Mouse (Mus musculus): ENCODE results near the gene Rbfox2. TPM values are rescaled to one million over a fixed set of nuclear protein-coding genes. Genes with fewer than 3 reads are reported as not detected.

The Rbfox2 gene
- polyA plus RNA-seq, 2 experiments: 7.2 to 9.9 TPM

DNA sequence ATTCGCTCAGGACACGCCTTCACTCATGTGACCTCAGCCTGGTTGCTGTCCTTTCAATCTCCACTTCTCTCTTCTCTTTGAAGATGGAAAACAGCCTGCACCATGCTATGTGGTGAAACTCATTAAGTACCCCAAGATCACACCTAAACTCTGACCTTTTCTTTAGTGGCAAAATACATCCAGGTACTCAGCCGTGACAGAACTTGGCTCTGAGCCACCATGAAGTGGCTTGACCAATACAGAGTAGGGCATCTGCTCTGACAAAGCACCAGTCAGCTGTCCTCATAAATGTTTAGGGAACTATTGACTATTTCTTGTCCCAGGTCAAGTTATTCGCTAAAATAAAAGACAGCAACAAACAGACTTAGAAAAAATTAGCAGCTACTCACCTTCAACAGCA is 191.3 kb downstream of the Rbfox2 start:
- TF ChIP-seq CTCF (IDR thresholded peaks at IDR 0.05; ENCODE audit: low read depth) (no peak), EP300 (IDR thresholded peaks at IDR 0.05; ENCODE audit: low read depth) (no peak)
- H3K9me3 ChIP-seq (ENCODE audit: control insufficient read depth, low read length): no peaks in the 10 kb centered on the region
- DNase-seq (ENCODE audit: low read depth in 3 of 3, low spot score in 3 of 3): no peak
- WGBS (ENCODE audit: insufficient replicate concordance): 61% methylated on average over 4 of the region's 4 CpGs
- no peaks in the 10 kb centered on the region for H3K4me1 ChIP-seq (replicated peaks; ENCODE audit: control insufficient read depth in 2 of 2, insufficient read depth in 2 of 2, low read length in 1 of 2)
- H3K4me3 ChIP-seq (ENCODE audit: insufficient read depth in 1 of 2, low read depth in 2 of 2, low read length in 2 of 2): no peak overlapping the region
- no peak overlapping the region for H3K9ac ChIP-seq (replicated peaks)
- ATAC-seq (ENCODE audit: insufficient read depth): no peak
- H3K27ac ChIP-seq: no peak overlapping the region
- no peak overlapping the region for H3K4me2 ChIP-seq (ENCODE audit: low read depth)
- no peaks in the 10 kb centered on the region for H3K27me3 ChIP-seq (ENCODE audit: control insufficient read depth, insufficient read depth, low read length)
- no peaks in the 10 kb centered on the region for H3K36me3 ChIP-seq (replicated peaks; ENCODE audit: control insufficient read depth, insufficient read depth, low read depth)

DNA sequence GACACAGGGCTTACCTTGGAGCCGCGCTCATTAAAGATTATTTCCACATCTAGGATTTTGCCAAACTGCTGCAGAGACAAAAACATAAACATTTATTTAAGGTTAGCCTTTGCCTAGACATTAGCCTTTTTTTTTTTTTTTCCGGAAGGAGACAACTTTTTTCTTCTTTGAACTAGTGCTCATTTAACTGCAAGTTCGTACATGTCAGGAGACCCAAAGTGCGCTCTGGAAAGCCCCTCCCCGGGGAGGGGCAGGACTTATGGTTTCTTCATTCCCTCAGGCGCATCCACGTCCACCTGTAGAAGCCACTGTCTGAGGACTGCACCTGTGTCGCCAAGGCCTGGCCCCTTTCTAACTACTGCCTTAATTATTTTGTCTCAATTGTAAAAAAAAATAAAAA is 193.2 kb downstream of the Rbfox2 start:
- Histone ChIP-seq H3K4me2 (ENCODE audit: low read depth) (no peak overlapping the region), H3K27ac (no peak overlapping the region), H3K27me3 (ENCODE audit: control insufficient read depth, insufficient read depth, low read length) (no peaks in the 10 kb centered on the region), H3K4me1 (replicated peaks; ENCODE audit: control insufficient read depth in 2 of 2, insufficient read depth in 2 of 2, low read length in 1 of 2) (no peaks in the 10 kb centered on the region), H3K9ac (replicated peaks) (no peak overlapping the region), H3K9me3 (ENCODE audit: control insufficient read depth, low read length) (no peaks in the 10 kb centered on the region), H3K4me3 (ENCODE audit: insufficient read depth in 1 of 2, low read depth in 2 of 2, low read length in 2 of 2) (no peak overlapping the region), H3K36me3 (replicated peaks; ENCODE audit: control insufficient read depth, insufficient read depth, low read depth) (no peaks in the 10 kb centered on the region)
- no peak for DNase-seq (ENCODE audit: low read depth in 3 of 3, low spot score in 3 of 3)
- TF ChIP-seq CTCF (IDR thresholded peaks at IDR 0.05; ENCODE audit: low read depth) (no peak), EP300 (IDR thresholded peaks at IDR 0.05; ENCODE audit: low read depth) (no peak)
- no peak for ATAC-seq (ENCODE audit: insufficient read depth)
- 74% methylated on average over 9 of the region's 9 CpGs for WGBS (ENCODE audit: insufficient replicate concordance)

DNA sequence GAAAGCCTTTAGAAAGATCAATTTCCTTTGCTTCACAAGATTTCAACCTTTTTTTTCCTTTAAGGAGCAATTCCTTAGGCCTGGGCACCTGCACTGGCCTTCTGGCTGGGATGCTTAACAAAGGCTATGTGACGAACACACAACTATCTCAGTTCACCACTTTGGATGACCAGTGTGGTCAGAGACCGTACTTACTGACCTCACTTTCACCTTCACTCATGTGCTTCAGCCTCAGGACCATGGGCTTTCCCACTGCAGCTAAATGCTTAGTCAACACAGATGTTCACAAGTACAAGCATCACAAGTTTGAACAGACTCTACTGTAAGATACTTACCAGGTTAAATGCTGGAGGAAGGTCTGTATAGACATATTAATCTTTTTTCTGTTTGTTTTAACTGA is 194.4 kb downstream of the Rbfox2 start:
- ATAC-seq (ENCODE audit: insufficient read depth): no peak
- no peaks in the 10 kb centered on the region for H3K36me3 ChIP-seq (replicated peaks; ENCODE audit: control insufficient read depth, insufficient read depth, low read depth)
- no peak for DNase-seq (ENCODE audit: low read depth in 3 of 3, low spot score in 3 of 3)
- H3K4me3 ChIP-seq (ENCODE audit: insufficient read depth in 1 of 2, low read depth in 2 of 2, low read length in 2 of 2): no peak overlapping the region
- H3K9me3 ChIP-seq (ENCODE audit: control insufficient read depth, low read length): no peaks in the 10 kb centered on the region
- no peak for TF ChIP-seq EP300 (IDR thresholded peaks at IDR 0.05; ENCODE audit: low read depth)
- TF ChIP-seq CTCF (IDR thresholded peaks at IDR 0.05; ENCODE audit: low read depth): no peak
- WGBS (ENCODE audit: insufficient replicate concordance): 60% methylated on average over 2 of the region's 2 CpGs
- H3K4me2 ChIP-seq (ENCODE audit: low read depth): no peak overlapping the region
- no peak overlapping the region for H3K27ac ChIP-seq
- no peaks in the 10 kb centered on the region for H3K27me3 ChIP-seq (ENCODE audit: control insufficient read depth, insufficient read depth, low read length)
- no peak overlapping the region for H3K9ac ChIP-seq (replicated peaks)
- no peaks in the 10 kb centered on the region for H3K4me1 ChIP-seq (replicated peaks; ENCODE audit: control insufficient read depth in 2 of 2, insufficient read depth in 2 of 2, low read length in 1 of 2)

DNA sequence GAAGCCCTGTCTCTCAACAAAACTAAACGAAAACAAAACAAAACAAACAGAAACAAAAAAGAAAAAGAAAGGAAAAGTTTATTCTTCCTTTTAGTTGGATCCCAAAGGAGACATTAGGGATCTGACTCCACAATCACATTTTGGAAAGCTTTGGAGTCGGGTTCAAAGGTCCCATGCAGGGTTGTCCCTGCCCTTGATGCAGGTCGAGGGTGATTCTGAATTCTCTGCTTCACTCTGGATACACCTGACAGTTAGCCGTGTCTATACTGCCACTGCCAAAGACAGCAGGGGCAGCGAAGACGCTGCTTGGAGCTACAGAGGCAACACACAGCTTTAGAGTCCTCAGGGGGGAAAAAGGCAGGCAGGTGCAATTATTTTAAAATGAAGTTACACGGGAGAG is 194.9 kb downstream of the Rbfox2 start:
- no peak for DNase-seq (ENCODE audit: low read depth in 3 of 3, low spot score in 3 of 3)
- TF ChIP-seq EP300 (IDR thresholded peaks at IDR 0.05; ENCODE audit: low read depth) (no peak), CTCF (IDR thresholded peaks at IDR 0.05; ENCODE audit: low read depth) (no peak)
- no peaks in the 10 kb centered on the region for H3K9me3 ChIP-seq (ENCODE audit: control insufficient read depth, low read length)
- 53% methylated on average over 7 of the region's 7 CpGs for WGBS (ENCODE audit: insufficient replicate concordance)
- no peak overlapping the region for H3K9ac ChIP-seq (replicated peaks)
- no peaks in the 10 kb centered on the region for H3K4me1 ChIP-seq (replicated peaks; ENCODE audit: control insufficient read depth in 2 of 2, insufficient read depth in 2 of 2, low read length in 1 of 2)
- H3K4me3 ChIP-seq (ENCODE audit: insufficient read depth in 1 of 2, low read depth in 2 of 2, low read length in 2 of 2): no peak overlapping the region
- no peak for ATAC-seq (ENCODE audit: insufficient read depth)
- H3K27ac ChIP-seq: no peak overlapping the region
- H3K36me3 ChIP-seq (replicated peaks; ENCODE audit: control insufficient read depth, insufficient read depth, low read depth): no peaks in the 10 kb centered on the region
- no peak overlapping the region for H3K4me2 ChIP-seq (ENCODE audit: low read depth)
- H3K27me3 ChIP-seq (ENCODE audit: control insufficient read depth, insufficient read depth, low read length): no peaks in the 10 kb centered on the region

DNA sequence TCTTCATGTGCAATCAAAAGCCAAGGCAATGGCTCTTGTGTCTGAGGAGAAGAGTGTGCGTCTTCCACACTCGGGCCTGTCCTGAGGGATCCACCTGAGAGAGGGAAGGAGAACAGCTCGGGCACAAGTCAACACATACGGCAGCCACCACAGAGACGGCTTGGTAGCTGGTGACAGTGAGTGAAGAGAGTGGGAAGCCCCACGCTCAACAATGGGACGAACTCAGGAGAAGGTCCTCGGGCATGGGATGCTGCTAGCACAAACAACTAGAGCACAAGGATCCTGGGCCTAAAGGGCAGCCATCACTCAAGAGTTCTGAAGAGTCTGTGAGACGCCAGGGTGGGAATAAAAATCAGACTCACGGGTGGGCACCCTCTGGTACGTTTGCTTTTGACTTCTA is 196.4 kb downstream of the Rbfox2 start:
- peaks cover 0 to under 1% of the 10 kb centered on the region in 2 experiments; a peak in 2 of 4 replicates for H3K4me1 ChIP-seq (replicated peaks; ENCODE audit: control insufficient read depth in 2 of 2, insufficient read depth in 2 of 2, low read length in 1 of 2)
- ATAC-seq (ENCODE audit: insufficient read depth) (no peak), DNase-seq (ENCODE audit: low read depth in 3 of 3, low spot score in 3 of 3) (no peak)
- no peaks in the 10 kb centered on the region for H3K27me3 ChIP-seq (ENCODE audit: control insufficient read depth, insufficient read depth, low read length)
- H3K36me3 ChIP-seq (replicated peaks; ENCODE audit: control insufficient read depth, insufficient read depth, low read depth): no peaks in the 10 kb centered on the region
- TF ChIP-seq EP300 (IDR thresholded peaks at IDR 0.05; ENCODE audit: low read depth): no peak
- no peak for TF ChIP-seq CTCF (IDR thresholded peaks at IDR 0.05; ENCODE audit: low read depth)
- no peak overlapping the region for H3K27ac ChIP-seq
- no peak overlapping the region for H3K9ac ChIP-seq (replicated peaks)
- 66% methylated on average over 11 of the region's 11 CpGs for WGBS (ENCODE audit: insufficient replicate concordance)
- no peak overlapping the region for H3K4me3 ChIP-seq (ENCODE audit: insufficient read depth in 1 of 2, low read depth in 2 of 2, low read length in 2 of 2)
- no peak overlapping the region for H3K4me2 ChIP-seq (ENCODE audit: low read depth)
- H3K9me3 ChIP-seq (ENCODE audit: control insufficient read depth, low read length): no peaks in the 10 kb centered on the region

All from liver, embryonic 14.5 days (tissue).